Mouse (Mus musculus): ENCODE data around the gene Gm49325.

The Gm49325 gene

GRCm38 (mm10) chr10:77587091-77587775, 18.8 kb upstream of the Gm49325 start:
- in situ Hi-C loops (cut with MboI, MseI): loop anchor here (10.0 kb wide), 1 partner anchor 1272 kb away; no protein-coding TSS in a partner anchor

DNA sequence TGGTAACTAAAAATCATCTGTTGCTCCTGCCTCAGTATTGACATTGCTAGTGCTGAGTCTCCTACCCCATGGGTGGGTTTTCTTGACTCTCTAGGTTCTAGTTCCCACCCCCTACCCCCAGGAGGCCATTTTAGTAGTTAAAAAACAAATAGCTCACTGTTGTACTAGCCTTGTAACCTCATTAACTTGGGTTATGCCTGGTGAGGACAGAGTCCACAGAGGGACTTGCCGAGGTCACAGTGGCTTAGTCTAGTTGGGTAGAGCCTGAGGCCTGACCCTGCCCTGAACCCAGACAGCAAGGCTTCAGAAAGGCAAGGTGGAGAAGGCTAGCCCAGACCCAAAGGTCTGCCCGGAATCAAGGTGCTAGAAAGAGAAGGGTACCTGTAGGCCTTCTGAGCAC, 18.0 kb upstream of the Gm49325 start:
- in situ Hi-C loops (cut with MboI, MseI): loop anchor here (10.0 kb wide), 1 partner anchor 1273 kb away; no protein-coding TSS in a partner anchor

DNA sequence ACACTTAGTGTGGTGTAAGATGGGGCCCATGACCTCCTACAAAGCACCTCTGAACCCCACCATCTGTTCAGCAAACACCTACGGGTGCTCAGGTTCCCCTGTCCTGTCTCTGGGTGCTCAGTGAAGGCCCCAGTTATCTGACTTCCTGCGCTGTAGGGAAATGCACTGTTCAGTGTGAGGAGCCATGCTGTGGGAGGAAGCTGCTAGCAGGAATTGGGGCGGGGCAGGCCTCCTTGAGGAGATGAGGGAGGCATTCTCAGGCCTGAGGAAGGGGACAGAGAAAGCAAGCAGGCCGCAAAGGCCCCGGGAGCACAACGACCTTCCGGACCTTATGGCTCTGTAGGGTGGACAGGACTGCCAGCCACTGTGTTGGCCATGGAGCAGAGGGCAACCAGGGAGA, 16.9 kb upstream of the Gm49325 start:
- in situ Hi-C loops (cut with MboI, MseI): loop anchor here (10.0 kb wide), 1 partner anchor 1274 kb away; no protein-coding TSS in a partner anchor

- in situ Hi-C loops (cut with MboI, MseI): loop anchor here (10.0 kb wide), 1 partner anchor 1275 kb away; no protein-coding TSS in a partner anchor
Measured at GRCm38 (mm10) chr10:77589749-77590148, 16.2 kb upstream of the Gm49325 start.

DNA sequence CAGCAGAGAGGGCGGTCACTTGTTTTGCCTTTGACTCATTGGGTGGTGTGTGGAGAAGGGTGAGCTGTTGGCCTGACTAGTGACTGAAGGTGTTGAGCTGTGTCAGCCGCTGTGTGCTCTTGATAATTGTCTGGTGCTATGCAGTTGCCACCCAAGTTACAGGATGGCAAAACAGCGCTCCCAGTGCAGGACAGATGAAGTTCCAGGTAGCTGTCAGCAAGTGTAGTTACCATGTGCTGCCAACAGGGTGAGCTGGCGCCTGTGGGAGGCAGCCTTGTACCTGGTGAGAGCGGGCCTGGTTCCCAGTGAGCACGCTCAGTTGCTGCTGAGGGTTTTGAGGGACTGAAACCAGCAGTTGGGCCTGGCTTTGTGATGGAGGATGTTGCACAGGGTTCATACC, 15.2 kb upstream of the Gm49325 start:
- in situ Hi-C loops (cut with MboI, MseI): no loop called here

GRCm38 (mm10) chr10:77591546-77591945, 14.5 kb upstream of the Gm49325 start:
- in situ Hi-C loops (cut with MboI, MseI): no loop called here

- in situ Hi-C loops (cut with MboI, MseI): no loop called here
Measured at GRCm38 (mm10) chr10:77596060-77596459, 9.9 kb upstream of the Gm49325 start.

DNA sequence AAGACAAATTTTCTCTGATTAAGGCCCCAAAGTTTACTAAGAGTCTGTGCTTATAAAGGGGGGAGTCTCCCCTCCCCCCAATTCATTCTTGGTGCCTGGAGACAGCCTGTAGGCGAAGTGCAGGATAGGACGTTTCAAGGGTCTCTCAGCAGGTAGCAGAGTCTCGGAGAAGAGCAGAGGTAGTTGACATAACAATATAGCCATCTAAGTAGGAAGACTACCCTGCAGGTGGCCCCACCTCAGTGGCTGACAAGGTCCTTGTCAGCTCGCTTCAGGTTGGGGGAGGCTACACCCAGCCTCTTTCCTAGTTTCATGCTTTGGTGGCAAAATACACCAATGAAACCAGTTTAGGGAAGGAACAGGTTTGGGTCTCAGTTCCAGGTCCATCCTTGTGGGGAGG, 3.0 kb upstream of the Gm49325 start:
- in situ Hi-C loops (cut with MboI, MseI): no loop called here

DNA sequence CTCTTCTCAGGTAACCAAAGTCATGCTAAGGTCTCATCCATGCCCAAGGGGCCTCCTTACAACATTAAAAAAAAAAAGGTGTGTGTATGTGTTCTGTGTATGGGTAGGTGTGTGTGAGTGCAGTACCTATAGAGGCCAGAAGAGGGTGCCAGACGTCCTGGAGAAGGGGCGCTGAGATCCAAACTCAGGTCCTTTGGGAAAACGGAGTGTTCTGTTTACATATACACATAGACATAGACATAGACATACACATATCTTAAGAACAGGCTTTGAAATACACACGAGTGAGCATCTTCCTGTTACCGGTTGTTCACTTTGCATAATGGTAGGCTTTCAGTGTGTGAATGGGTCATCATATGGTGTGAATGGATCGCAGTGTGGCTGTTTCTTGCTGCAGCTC, 1.9 kb upstream of the Gm49325 start:
- in situ Hi-C loops (cut with MboI, MseI): no loop called here

DNA sequence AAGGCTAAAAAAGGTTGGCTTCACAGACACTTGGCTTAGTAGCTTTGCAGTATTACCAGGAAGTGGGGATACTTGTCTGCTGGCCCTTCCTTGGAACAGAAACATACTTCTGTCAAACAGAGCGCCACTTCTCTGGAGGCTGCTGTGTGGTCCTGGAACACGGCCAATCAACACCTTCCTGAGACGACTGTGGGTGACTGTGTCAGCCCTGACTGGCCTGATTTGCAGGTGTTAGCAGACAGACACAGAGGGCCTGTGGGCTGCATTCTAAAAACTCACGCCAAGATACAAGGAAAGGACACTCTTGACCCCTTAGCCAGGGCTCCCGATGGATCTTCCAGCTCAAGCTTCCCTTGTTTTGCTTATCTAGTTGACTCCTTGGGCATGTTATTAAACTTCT, 1.0 kb upstream of the Gm49325 start:
- in situ Hi-C loops (cut with MboI, MseI): no loop called here

- in situ Hi-C loops (cut with MboI, MseI): no loop called here
Measured at GRCm38 (mm10) chr10:77605368-77605767, 629 bp upstream of the Gm49325 start.

DNA sequence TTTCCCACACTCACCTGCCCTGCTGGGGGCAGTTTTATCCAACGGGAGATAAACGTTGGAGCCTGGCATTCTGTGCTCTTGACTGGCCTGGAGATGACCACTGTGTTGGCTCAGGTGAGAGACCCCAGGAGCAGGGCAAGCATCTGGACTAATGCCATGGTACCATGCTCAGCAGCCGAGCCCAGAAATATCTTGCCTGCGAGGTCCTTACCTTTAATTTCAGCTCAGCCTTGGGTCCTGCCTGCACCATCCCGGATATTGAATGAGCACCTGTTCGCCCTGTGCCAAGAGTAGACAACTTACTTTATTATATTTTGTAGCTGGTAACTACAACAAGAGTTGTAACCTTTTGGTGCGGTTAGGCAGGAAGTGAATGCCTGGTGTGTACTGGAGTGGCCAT, 858 bp downstream of the Gm49325 start:
- in situ Hi-C loops (cut with MboI, MseI): no loop called here

DNA sequence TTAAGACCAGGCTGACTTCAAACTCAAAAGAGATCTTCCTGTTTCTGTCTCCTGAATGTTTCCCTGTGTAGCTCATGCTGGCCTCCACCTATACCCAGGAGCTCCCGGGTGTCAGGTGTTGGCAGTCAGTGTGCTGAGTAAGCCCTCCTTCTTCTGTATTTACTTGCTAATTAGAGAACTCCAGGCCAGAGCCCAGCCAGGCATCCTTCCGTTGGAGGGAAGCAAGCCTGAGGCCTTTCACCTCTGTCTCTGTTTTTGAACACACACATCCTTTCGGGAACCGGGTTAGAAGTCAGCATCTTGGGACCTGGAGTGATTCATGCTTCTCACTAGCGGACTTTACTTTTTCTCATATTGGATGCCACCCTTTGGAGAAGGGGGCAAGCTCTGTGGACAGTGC, 1.4 kb downstream of the Gm49325 start:
- in situ Hi-C loops (cut with MboI, MseI): no loop called here

- in situ Hi-C loops (cut with MboI, MseI): no loop called here
Measured at GRCm38 (mm10) chr10:77608589-77608988, 2.6 kb downstream of the Gm49325 start.

GRCm38 (mm10) chr10:77610221-77610961, 4.4 kb downstream of the Gm49325 start:
- in situ Hi-C loops (cut with MboI, MseI): no loop called here

DNA sequence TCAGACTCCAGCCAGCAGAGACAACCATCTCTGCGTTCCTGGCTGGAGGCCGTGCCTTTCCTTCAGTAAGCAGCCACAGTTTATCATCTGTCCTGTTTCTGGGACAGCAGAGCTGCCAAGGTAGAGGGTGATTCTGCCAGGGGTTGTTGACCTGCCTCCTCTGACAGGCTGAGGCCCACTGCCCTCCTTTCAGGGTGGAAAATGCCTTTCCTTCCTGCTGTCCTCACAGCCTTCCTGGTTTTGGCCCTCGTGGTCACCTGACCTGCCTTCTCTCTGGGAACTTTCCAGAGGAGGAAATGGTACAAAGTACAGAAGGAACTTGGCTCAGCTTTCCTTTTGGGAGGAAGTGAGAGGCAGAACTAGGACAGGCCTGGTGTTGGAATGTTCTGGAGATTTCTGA, 7.4 kb downstream of the Gm49325 start:
- in situ Hi-C loops (cut with MboI, MseI): no loop called here

- in situ Hi-C loops (cut with MboI, MseI): no loop called here
Measured at GRCm38 (mm10) chr10:77615647-77616046, 9.7 kb downstream of the Gm49325 start.

- in situ Hi-C loops (cut with MboI, MseI): no loop called here
Measured at GRCm38 (mm10) chr10:77616166-77616565, 10.2 kb downstream of the Gm49325 start.

- in situ Hi-C loops (cut with MboI, MseI): no loop called here
Measured at GRCm38 (mm10) chr10:77616926-77617325, 10.9 kb downstream of the Gm49325 start.

DNA sequence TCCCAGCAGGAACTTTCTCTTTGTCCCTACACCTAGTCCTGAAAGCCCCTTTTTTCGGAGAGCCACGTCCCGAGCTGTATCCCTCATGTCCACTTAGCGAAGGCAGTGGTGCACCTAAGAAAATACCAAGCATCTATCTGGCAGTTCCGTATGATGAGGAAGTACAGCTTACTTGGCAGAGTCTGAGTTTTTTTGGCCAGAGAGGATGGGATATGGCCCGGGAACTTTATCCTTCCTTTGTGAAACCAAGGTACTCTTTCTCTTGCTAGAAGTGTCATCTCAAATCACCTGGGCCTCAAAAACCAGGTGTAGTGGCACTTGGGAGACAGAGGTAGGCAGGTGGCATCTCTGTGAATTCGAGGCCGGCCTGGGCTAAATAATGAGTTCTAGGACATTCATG, 15.5 kb downstream of the Gm49325 start:
- in situ Hi-C loops (cut with MboI, MseI): no loop called here

DNA sequence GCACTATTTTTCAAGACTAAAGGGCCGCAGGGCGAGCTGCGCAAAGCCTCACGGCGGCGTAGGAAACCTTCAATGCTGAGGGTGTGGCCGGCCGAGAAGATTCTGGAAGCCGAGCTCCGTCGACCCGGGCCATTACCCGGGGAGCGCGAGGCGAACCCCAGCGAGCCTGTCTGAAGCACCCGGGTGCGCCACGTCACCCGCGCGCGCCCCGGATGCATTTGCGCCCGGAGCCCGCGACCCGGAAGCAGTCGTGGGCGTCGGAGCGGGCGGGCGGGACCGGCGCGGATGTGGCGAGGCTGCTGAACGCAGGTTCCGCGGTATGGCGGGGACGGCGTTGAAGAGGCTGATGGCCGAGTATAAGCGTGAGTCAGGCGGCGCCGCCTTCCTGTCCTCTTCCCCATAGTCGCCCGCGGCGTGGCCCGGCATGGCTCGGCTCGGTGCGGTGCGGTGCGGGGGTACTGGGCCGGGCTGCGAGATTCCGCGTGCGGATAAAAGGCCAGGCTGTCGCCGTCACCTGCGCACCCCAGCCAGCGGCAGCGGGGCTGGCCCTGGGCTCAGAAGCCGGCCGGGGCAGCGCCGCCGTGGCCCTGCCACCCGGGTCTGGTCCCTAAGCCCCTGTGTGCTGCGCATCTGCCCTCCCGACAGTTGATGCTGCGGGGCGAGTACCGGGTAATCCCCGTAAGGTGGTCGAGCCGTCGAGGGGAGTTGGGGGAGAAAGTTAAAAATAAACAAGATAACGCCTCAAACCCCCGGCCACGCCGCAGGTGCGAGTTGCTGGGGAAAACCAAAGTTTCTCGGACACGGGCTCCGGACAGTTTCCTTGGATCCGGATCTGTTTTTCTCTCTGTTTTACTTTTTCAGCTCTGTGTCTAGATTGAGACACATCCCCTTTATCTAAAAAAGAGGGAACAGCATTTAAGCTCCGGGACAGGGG, 16.3 kb downstream of the Gm49325 start, which contains the start of gene Ube2g2:
Gene Ube2g2, plus strand, starts transcription at position 221 of the 934 bp plus-strand sequence.
- in situ Hi-C loops (cut with MboI, MseI): no loop called here

GRCm38 (mm10) chr10:77623069-77623492, 17.1 kb downstream of the Gm49325 start:
- in situ Hi-C loops (cut with MboI, MseI): no loop called here
